ENCODE assay signal across 38 mouse cellular contexts in the genomic region with DNA sequence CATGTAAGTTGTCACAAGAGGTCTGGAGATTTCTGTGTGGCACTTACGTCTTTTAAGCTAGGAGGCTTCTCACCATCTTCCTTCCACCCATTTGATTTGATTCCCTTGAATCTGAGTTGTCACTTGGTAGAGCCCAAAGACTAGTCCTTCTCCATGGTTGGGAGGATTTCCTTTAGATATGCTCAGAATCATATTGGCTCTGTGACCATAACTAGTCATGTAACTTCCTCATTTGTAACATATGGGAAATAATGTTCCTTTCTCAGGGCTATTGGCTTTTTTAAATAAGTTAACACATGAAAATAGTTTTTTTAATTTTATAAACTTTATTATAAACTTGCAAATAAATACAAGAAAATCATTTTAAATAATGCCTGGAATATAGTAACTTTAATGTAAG. TPM values are rescaled to one million over a fixed set of nuclear protein-coding genes. Genes with fewer than 3 reads are reported as not detected.
"Had no signal": no experiment of that assay in that cellular context is flagged by ENCODE, and none has a peak within 500 bp of the region (broad histone marks: within the 10 kb centered on the region; RNA-seq: fewer than 3 reads in every experiment).

No protein-coding gene starts in this region.

- H3K4me1 ChIP-seq: embryonic facial prominence, embryonic 10.5 days; embryonic facial prominence, embryonic 12.5 days; embryonic facial prominence, embryonic 13.5 days; embryonic facial prominence, embryonic 15.5 days; forebrain, embryonic 10.5 days; forebrain, embryonic 12.5 days; forebrain, embryonic 13.5 days; forebrain, embryonic 15.5 days; heart, embryonic 10.5 days had no signal

- ATAC-seq: forebrain, embryonic 13.5 days; forebrain, embryonic 14.5 days; forebrain, embryonic 15.5 days; forebrain, embryonic 16.5 days; forebrain, postnatal 0 days had no signal

- H3K27ac ChIP-seq: embryonic facial prominence, embryonic 10.5 days; embryonic facial prominence, embryonic 12.5 days; embryonic facial prominence, embryonic 13.5 days; embryonic facial prominence, embryonic 15.5 days; forebrain, embryonic 10.5 days; forebrain, embryonic 12.5 days; forebrain, embryonic 13.5 days; forebrain, embryonic 15.5 days; gastrocnemius, adult 2 months; heart, adult 2 months; heart, embryonic 10.5 days had no signal

- H3K36me3 ChIP-seq: embryonic facial prominence, embryonic 10.5 days; embryonic facial prominence, embryonic 12.5 days; embryonic facial prominence, embryonic 13.5 days; embryonic facial prominence, embryonic 15.5 days; forebrain, embryonic 10.5 days; forebrain, embryonic 12.5 days; forebrain, embryonic 15.5 days; heart, embryonic 10.5 days had no signal

- H3K9ac ChIP-seq: embryonic facial prominence, embryonic 12.5 days; embryonic facial prominence, embryonic 13.5 days; embryonic facial prominence, embryonic 15.5 days; forebrain, embryonic 12.5 days; forebrain, embryonic 13.5 days; forebrain, embryonic 15.5 days; forebrain, postnatal 0 days had no signal

- DNase-seq: cerebellum, adult 9-11 months; cerebellum, postnatal 10 days; cerebellum, postnatal 14 days; cerebellum, postnatal 25 days; cerebellum, postnatal 36 days; embryo, embryonic 11 days; forebrain, postnatal 0 days; gastrocnemius, adult 2 months; gastrocnemius, postnatal 10 days; gastrocnemius, postnatal 14 days; gastrocnemius, postnatal 25 days; gastrocnemius, postnatal 36 days; heart, adult 11 months; heart, adult 18-20 months; heart, adult 2 months had no signal

- H3K27me3 ChIP-seq: embryonic facial prominence, embryonic 12.5 days; embryonic facial prominence, embryonic 13.5 days; embryonic facial prominence, embryonic 15.5 days; forebrain, embryonic 12.5 days; forebrain, embryonic 13.5 days; forebrain, embryonic 15.5 days had no signal

- H3K4me2 ChIP-seq: embryonic facial prominence, embryonic 12.5 days; embryonic facial prominence, embryonic 13.5 days; embryonic facial prominence, embryonic 15.5 days; forebrain, embryonic 12.5 days; forebrain, embryonic 13.5 days; forebrain, embryonic 15.5 days had no signal

- H3K9me3 ChIP-seq: embryonic facial prominence, embryonic 10.5 days; embryonic facial prominence, embryonic 12.5 days; embryonic facial prominence, embryonic 13.5 days; embryonic facial prominence, embryonic 15.5 days; forebrain, embryonic 10.5 days; forebrain, embryonic 12.5 days; forebrain, embryonic 13.5 days; forebrain, embryonic 15.5 days; heart, embryonic 10.5 days had no signal

- H3K4me3 ChIP-seq: embryonic facial prominence, embryonic 10.5 days; embryonic facial prominence, embryonic 12.5 days; embryonic facial prominence, embryonic 13.5 days; embryonic facial prominence, embryonic 15.5 days; erythroblast, embryonic 14.5 days; forebrain, embryonic 10.5 days; forebrain, embryonic 12.5 days; forebrain, embryonic 13.5 days; forebrain, embryonic 15.5 days; gastrocnemius, adult 2 months; heart, adult 2 months; heart, embryonic 10.5 days had no signal

RNA-seq across cellular contexts. Expression of gene Gm14862, which starts 2.6 kb away (rescaled TPM):
- total RNA-seq: forebrain, postnatal 0 days; gastrocnemius, adult 18-20 months; gastrocnemius, adult 2 months; gastrocnemius, adult 8-10 months; gastrocnemius, postnatal 10 days; gastrocnemius, postnatal 14 days; gastrocnemius, postnatal 25 days; gastrocnemius, postnatal 36 days; gastrocnemius, postnatal 4 days; granulocyte monocyte progenitor cell, adult 5-6 weeks; heart, adult 18-20 months; heart, adult 2 months; heart, adult 8-10 months had no signal
- polyA plus RNA-seq: cortical plate, adult 2 months; embryonic facial prominence, embryonic 10.5 days; embryonic facial prominence, embryonic 13.5 days; embryonic facial prominence, embryonic 14.5 days; embryonic facial prominence, embryonic 15.5 days; forebrain, embryonic 10.5 days; forebrain, embryonic 11.5 days; forebrain, embryonic 13.5 days; forebrain, embryonic 14.5 days; forebrain, embryonic 15.5 days; forebrain, embryonic 16.5 days; forebrain, postnatal 0 days; frontal cortex, adult 2 months; gonadal fat pad, adult 2 months; heart, adult 2 months; heart, embryonic 10.5 days had no signal

RNA-seq across cellular contexts. Expression of gene H2al1m, which starts 24.3 kb away (rescaled TPM):
- total RNA-seq: gastrocnemius, adult 2 months; gastrocnemius, postnatal 10 days; gastrocnemius, postnatal 25 days; gastrocnemius, postnatal 36 days; gastrocnemius, postnatal 4 days had no signal
- polyA plus RNA-seq: embryonic facial prominence, embryonic 10.5 days; embryonic facial prominence, embryonic 11.5 days; embryonic facial prominence, embryonic 12.5 days; embryonic facial prominence, embryonic 13.5 days; embryonic facial prominence, embryonic 14.5 days; embryonic facial prominence, embryonic 15.5 days; forebrain, embryonic 10.5 days; forebrain, embryonic 11.5 days; forebrain, embryonic 12.5 days; forebrain, embryonic 13.5 days; forebrain, embryonic 14.5 days; forebrain, embryonic 16.5 days; forebrain, postnatal 0 days; heart, embryonic 10.5 days had no signal

RNA-seq across cellular contexts. Expression of gene Lancl3, which starts 59.6 kb away (rescaled TPM):
- total RNA-seq: granulocyte monocyte progenitor cell, adult 5-6 weeks had no signal
- polyA plus RNA-seq: erythroblast, embryonic 14.5 days had no signal
